Mouse (Mus musculus) hindbrain, embryonic 15.5 days (tissue): Measurements from ENCODE around the gene Ereg. TPM values are rescaled to one million over a fixed set of nuclear protein-coding genes. Genes with fewer than 3 reads are reported as not detected.

ENCODE experiments used
- ATAC-seq: fragments of 200-750 bp; cut with Nextera tagmentation; 2 replicates; pipeline ENCODE4 v1.8.0; 2017; ENCODE audit warnings: low read depth, moderate number of reproducible peaks, moderate TSS enrichment; ENCODE audit not compliant: low FRiP score
- H3K27ac ChIP-seq: fragments of 300-500 bp; sonication (generic); replicated peaks from 2 replicates; pipeline ENCODE4 v1.5.1; 2015; ENCODE audit warnings: mild to moderate bottlenecking, inconsistent platforms
- H3K27me3 ChIP-seq: fragments of 300-500 bp; sonication (generic); 2 replicates; pipeline ENCODE4 v1.6.1; 2015; ENCODE audit warnings: control low read depth, inconsistent platforms
- H3K36me3 ChIP-seq: fragments of 300-500 bp; sonication (generic); 2 replicates; pipeline ENCODE4 v1.6.1; 2015; ENCODE audit warnings: control low read depth, inconsistent platforms
- H3K4me1 ChIP-seq: fragments of 300-500 bp; sonication (generic); replicated peaks from 2 replicates; pipeline ENCODE4 v1.6.1; 2015; ENCODE audit warnings: control low read depth, inconsistent platforms
- H3K4me2 ChIP-seq: fragments of 300-500 bp; sonication (generic); 2 replicates; pipeline ENCODE4 v1.6.1; 2015; ENCODE audit warnings: moderate library complexity, mild to moderate bottlenecking, inconsistent platforms
- H3K4me3 ChIP-seq: fragments of 300-500 bp; sonication (generic); 2 replicates; pipeline ENCODE4 v1.5.1; 2015; ENCODE audit warnings: mild to moderate bottlenecking, inconsistent platforms
- H3K9ac ChIP-seq: fragments of 300-500 bp; sonication (generic); 2 replicates; pipeline ENCODE4 v1.6.1; 2015; ENCODE audit warnings: inconsistent platforms
- H3K9me3 ChIP-seq: fragments of 300-500 bp; sonication (generic); 2 replicates; pipeline ENCODE4 v1.6.1; 2016; ENCODE audit warnings: control low read depth, inconsistent platforms
- WGBS: fragments of 180-500 bp; shearing (Covaris S2); methylation state at CpG from one replicate; pipeline ENCODE4 v1.1.7; 2015; 5-methylcytosine and 5-hydroxymethylcytosine counted together
- polyA plus RNA-seq: library from polyadenylated mRNA; unstranded; fragments of >200 nt; fragmentation: Nextera tagmentation; extraction: Ambion mirVana; gene quantifications from 2 replicates; pipeline ENCODE4 v1.2.1, GENCODE M21; 2015

The Ereg gene
- 0.04 TPM in 1 of 2 replicates, not detected in the other for polyA plus RNA-seq

- Histone ChIP-seq H3K4me3 (peak within 1 kb of the TSS; percentile 32), H3K9me3 (no peaks in the 10 kb centered on the region), H3K36me3 (no peaks in the 10 kb centered on the region), H3K27ac (no peak within 1 kb of the TSS), H3K9ac (0 out of 2 replicates have a peak within 1 kb of the TSS, but pooled peaks have one; percentile 22), H3K27me3 (peaks cover 13% of the 10 kb centered on the region), H3K4me1 (peaks cover 7% of the 10 kb centered on the region), H3K4me2 (peak within 1 kb of the TSS; percentile 61)
- peak; percentile 45; the same call in 1 of the 2 replicates for ATAC-seq
- 2% methylated on average over 25 of the region's 25 CpGs for WGBS
Measured at GRCm38 (mm10) chr5:91074450-91074950, at the start of gene Ereg. Gene Ereg, plus strand, starts transcription at chr5:91074622.

DNA sequence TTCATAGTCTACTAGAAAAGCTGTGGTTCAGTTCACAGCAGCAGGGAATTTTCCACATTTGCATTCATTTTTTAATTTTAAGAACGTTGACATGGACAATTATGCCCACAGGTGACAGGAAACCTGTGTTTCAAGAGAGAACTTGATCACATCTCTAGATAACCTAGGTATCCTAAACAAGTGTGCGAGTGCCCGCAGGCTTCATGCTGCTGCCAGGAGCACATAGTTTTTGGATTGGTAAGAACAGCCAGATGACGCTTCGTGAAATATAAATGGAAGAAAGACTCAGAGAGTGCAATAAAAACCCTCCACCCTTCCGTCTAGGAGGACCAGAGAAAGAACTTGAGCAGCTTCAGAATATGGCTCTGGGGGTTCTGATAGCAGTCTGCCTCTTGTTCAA, 47.3 kb upstream of the Ereg start, which contains the start of gene Epgn:
Epgn (plus strand) TSS at position 301 of the 400 bp plus-strand sequence.
- Histone ChIP-seq H3K4me1 (no peaks in the 10 kb centered on the region), H3K27ac (no peak within 1 kb of the TSS), H3K4me2 (no peak within 1 kb of the TSS), H3K36me3 (no peaks in the 10 kb centered on the region), H3K4me3 (no peak within 1 kb of the TSS), H3K9me3 (no peaks in the 10 kb centered on the region), H3K9ac (no peak within 1 kb of the TSS), H3K27me3 (no peaks in the 10 kb centered on the region)
- WGBS, result 89% methylated on average over 6 of the region's 6 CpGs
- ATAC-seq, result no peak

DNA sequence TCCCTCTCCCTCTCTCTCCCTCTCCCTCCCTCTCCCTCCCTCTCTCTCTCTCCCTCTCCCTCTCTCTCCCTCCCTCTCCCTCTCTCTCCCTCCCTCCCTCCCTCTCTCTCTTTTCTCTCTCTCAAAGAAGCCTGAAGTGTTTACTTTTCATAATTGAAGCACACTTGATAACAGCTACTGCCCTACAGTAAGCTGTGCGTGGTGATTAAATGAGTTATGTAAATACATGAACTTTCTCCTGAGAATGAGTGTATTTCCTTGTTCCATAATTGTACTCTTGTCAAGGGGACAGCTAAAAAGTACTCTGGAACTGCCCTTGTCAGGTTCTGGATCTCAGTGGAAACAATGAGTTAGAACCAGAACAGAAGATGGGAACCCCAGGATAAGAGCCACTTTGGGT, 46.6 kb upstream of the Ereg start:
- 85% methylated on average over 1 of the region's 1 CpGs for WGBS
- ATAC-seq, result no peak
- no peak overlapping the region for H3K4me2 ChIP-seq

GRCm38 (mm10) chr5:91030629-91031028, 43.8 kb upstream of the Ereg start:
- Histone ChIP-seq H3K9me3 (no peaks in the 10 kb centered on the region), H3K9ac (no peak overlapping the region), H3K4me2 (no peak overlapping the region), H3K27ac (no peak overlapping the region), H3K36me3 (no peaks in the 10 kb centered on the region), H3K27me3 (no peaks in the 10 kb centered on the region), H3K4me1 (no peaks in the 10 kb centered on the region), H3K4me3 (no peak overlapping the region)
- ATAC-seq, result no peak
- WGBS, result 92% methylated on average over 2 of the region's 2 CpGs

More for the DNA sequence above, 46.6 kb upstream of the Ereg start:
- H3K27ac ChIP-seq, result no peak overlapping the region
- no peak overlapping the region for H3K9ac ChIP-seq
- H3K27me3 ChIP-seq, result no peaks in the 10 kb centered on the region
- no peak overlapping the region for H3K4me3 ChIP-seq
- H3K36me3 ChIP-seq, result no peaks in the 10 kb centered on the region
- H3K9me3 ChIP-seq, result no peaks in the 10 kb centered on the region
- no peaks in the 10 kb centered on the region for H3K4me1 ChIP-seq

DNA sequence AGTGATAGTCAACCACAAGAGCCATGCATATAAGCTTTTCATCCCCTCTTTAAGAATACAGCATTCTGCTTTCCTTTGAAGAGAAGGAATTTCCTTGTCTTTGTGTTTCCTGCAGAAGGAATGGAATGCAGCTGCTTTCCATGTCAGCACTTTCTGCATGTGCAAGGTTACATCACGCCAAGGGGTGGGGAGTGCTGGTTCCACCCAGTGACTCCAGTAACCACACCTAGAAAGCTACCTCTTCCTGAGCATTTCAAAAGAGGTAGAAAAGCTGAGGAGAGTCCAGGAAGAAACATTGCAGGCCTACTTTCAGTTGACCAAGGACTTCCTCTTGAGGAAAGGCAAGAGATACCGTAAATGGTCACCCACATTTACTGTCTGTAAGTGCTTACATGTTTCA, 39.1 kb upstream of the Ereg start:
- ATAC-seq, result no peak
- Histone ChIP-seq H3K27ac (no peak overlapping the region), H3K9ac (no peak overlapping the region), H3K4me3 (no peak overlapping the region), H3K9me3 (no peaks in the 10 kb centered on the region), H3K4me1 (no peaks in the 10 kb centered on the region), H3K36me3 (no peaks in the 10 kb centered on the region), H3K4me2 (no peak overlapping the region), H3K27me3 (no peaks in the 10 kb centered on the region)
- WGBS, result 96% methylated on average over 2 of the region's 2 CpGs

GRCm38 (mm10) chr5:91036628-91037027, 37.8 kb upstream of the Ereg start:
- H3K4me3 ChIP-seq, result no peak overlapping the region
- H3K9me3 ChIP-seq, result no peaks in the 10 kb centered on the region
- no peaks in the 10 kb centered on the region for H3K27me3 ChIP-seq
- H3K9ac ChIP-seq, result no peak overlapping the region
- no peak overlapping the region for H3K4me2 ChIP-seq
- H3K4me1 ChIP-seq, result no peaks in the 10 kb centered on the region
- H3K36me3 ChIP-seq, result no peaks in the 10 kb centered on the region
- no peak overlapping the region for H3K27ac ChIP-seq
- 97% methylated on average over 4 of the region's 4 CpGs for WGBS
- no peak for ATAC-seq

DNA sequence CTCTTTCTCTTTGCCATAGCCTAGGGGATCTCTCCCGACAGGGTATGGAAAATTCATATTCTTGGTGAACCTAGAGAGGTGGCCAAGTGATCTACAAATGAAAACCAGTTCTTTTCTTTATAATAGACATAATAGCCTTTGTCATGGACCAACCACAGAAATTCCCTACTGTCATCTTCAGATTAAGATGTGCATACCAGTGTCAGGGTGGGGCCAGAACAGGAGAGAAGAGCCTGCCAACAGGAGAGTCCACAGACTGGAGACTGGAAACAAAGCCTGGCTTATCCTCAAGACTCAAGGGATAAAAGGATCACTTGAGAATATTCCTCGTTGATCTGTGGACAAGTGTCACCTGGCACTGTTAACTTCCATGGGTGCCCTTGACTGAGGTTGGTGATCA, 36.7 kb upstream of the Ereg start:
- H3K4me3 ChIP-seq, result no peak overlapping the region
- no peak overlapping the region for H3K27ac ChIP-seq
- WGBS, result 72% methylated on average over 2 of the region's 2 CpGs
- no peaks in the 10 kb centered on the region for H3K4me1 ChIP-seq
- H3K9me3 ChIP-seq, result no peaks in the 10 kb centered on the region
- no peak for ATAC-seq
- H3K36me3 ChIP-seq, result no peaks in the 10 kb centered on the region
- H3K27me3 ChIP-seq, result no peaks in the 10 kb centered on the region
- H3K4me2 ChIP-seq, result no peak overlapping the region
- H3K9ac ChIP-seq, result no peak overlapping the region

DNA sequence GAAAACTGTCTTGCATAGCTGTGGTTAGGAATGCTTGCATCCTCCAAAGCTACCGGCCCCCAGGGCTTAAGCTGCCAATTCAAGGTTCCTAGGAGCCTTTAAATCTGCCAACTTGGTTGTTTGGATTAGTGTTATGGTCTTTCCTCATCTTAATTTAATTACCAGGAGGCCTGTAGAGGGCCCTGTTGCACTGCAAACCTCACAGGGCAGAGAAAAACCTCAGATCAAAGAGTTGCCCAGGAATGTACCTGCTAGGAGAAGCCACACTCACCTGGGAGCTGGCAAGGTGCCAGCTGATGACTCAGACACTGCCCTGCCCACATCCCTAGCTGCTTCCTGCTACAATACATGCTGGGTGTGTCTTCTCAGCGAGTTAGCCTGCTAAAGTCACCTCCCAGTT, 35.9 kb upstream of the Ereg start:
- no peaks in the 10 kb centered on the region for H3K36me3 ChIP-seq
- no peaks in the 10 kb centered on the region for H3K27me3 ChIP-seq
- no peak overlapping the region for H3K4me3 ChIP-seq
- no peaks in the 10 kb centered on the region for H3K9me3 ChIP-seq
- ATAC-seq, result no peak
- 21% methylated on average over 2 of the region's 2 CpGs for WGBS
- no peaks in the 10 kb centered on the region for H3K4me1 ChIP-seq
- no peak overlapping the region for H3K27ac ChIP-seq
- H3K9ac ChIP-seq, result no peak overlapping the region
- H3K4me2 ChIP-seq, result no peak overlapping the region

- no peak overlapping the region for H3K4me3 ChIP-seq
- H3K4me2 ChIP-seq, result no peak overlapping the region
- 79% methylated on average over 2 of the region's 2 CpGs for WGBS
- H3K4me1 ChIP-seq, result no peaks in the 10 kb centered on the region
- H3K9me3 ChIP-seq, result no peaks in the 10 kb centered on the region
- H3K9ac ChIP-seq, result no peak overlapping the region
- no peak for ATAC-seq
- no peaks in the 10 kb centered on the region for H3K27me3 ChIP-seq
- H3K27ac ChIP-seq, result no peak overlapping the region
- H3K36me3 ChIP-seq, result no peaks in the 10 kb centered on the region
Measured at GRCm38 (mm10) chr5:91038963-91039362, 35.5 kb upstream of the Ereg start.

- ATAC-seq, result no peak
- H3K4me1 ChIP-seq, result no peaks in the 10 kb centered on the region
Measured at GRCm38 (mm10) chr5:91047987-91048386, 26.4 kb upstream of the Ereg start.

GRCm38 (mm10) chr5:91048397-91048796, 26.0 kb upstream of the Ereg start:
- ATAC-seq, result no peak
- Histone ChIP-seq H3K27ac (no peak overlapping the region), H3K4me2 (no peak overlapping the region), H3K9me3 (no peaks in the 10 kb centered on the region), H3K4me1 (no peaks in the 10 kb centered on the region), H3K36me3 (no peaks in the 10 kb centered on the region), H3K27me3 (no peaks in the 10 kb centered on the region), H3K4me3 (no peak overlapping the region), H3K9ac (no peak overlapping the region)
- WGBS, result 93% methylated on average over 8 of the region's 8 CpGs

More at GRCm38 (mm10) chr5:91047987-91048386, 26.4 kb upstream of the Ereg start:
- H3K27me3 ChIP-seq, result no peaks in the 10 kb centered on the region
- H3K9me3 ChIP-seq, result no peaks in the 10 kb centered on the region
- H3K4me2 ChIP-seq, result no peak overlapping the region
- no peak overlapping the region for H3K4me3 ChIP-seq
- H3K36me3 ChIP-seq, result no peaks in the 10 kb centered on the region
- WGBS, result 87% methylated on average over 6 of the region's 6 CpGs
- H3K9ac ChIP-seq, result no peak overlapping the region
- no peak overlapping the region for H3K27ac ChIP-seq

DNA sequence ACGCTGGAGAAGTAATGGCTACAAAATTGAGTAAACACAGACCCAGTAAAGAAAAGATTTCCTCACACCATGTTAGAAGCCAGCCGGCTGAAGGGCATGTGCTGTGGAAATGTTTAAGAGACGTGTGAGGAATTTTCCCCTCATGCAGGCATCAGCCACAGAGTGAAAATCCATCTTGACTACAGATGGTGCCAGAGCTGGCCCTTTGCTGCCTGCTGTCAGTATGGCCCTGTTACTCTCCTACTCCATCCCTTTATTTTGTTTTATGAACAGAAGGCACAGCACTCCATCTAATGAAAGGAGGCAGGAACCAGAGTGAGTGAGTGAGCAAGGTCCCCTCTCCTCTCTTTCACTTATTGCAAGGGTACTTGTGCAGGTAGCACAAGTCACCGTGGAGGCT, 2.1 kb upstream of the Ereg start:
- Histone ChIP-seq H3K9me3 (no peaks in the 10 kb centered on the region), H3K9ac (no peak overlapping the region), H3K4me3 (no peak overlapping the region), H3K36me3 (no peaks in the 10 kb centered on the region), H3K27ac (no peak overlapping the region), H3K4me1 (peaks cover 7% of the 10 kb centered on the region), H3K4me2 (no peak overlapping the region), H3K27me3 (peaks cover 13% of the 10 kb centered on the region)
- no peak for ATAC-seq
- WGBS, result 77% methylated on average over 4 of the region's 4 CpGs

DNA sequence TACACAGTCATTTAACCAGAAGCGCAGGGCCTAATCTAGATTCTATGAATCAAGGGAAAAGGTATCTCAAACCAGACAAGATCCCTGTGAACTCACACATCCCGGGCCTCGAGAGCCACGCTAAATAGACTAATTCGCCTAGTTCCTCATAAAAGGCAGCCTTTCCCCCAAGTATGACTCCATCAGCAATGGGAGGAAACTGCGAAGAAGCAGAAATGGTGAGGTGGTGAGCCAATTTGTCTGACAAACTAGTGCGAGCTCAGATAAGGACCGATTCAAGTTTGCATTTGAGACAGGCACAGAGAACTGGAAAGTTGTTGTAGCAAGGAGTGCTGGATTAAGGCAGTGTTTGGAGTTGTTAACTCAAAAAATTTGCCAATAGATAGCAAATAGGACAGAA, 796 bp upstream of the Ereg start:
- H3K4me1 ChIP-seq, result peaks cover 7% of the 10 kb centered on the region
- ATAC-seq, result no peak
- no peak overlapping the region for H3K4me2 ChIP-seq
- H3K9ac ChIP-seq, result no peak overlapping the region
- WGBS, result 86% methylated on average over 8 of the region's 8 CpGs
- H3K4me3 ChIP-seq, result no peak overlapping the region
- no peaks in the 10 kb centered on the region for H3K9me3 ChIP-seq
- H3K27ac ChIP-seq, result no peak overlapping the region
- H3K36me3 ChIP-seq, result no peaks in the 10 kb centered on the region
- H3K27me3 ChIP-seq, result peaks cover 13% of the 10 kb centered on the region
